Mouse (Mus musculus) forebrain, embryonic 10.5 days (tissue): ENCODE data around the gene Rtl9. TPM values are rescaled to one million over a fixed set of nuclear protein-coding genes. Genes with fewer than 3 reads are reported as not detected.

Experiments used
- DNase-seq: peaks from one replicate; pipeline ENCODE4 v3.0.0-alpha.2; 2017; ENCODE audit warnings: low spot score; ENCODE audit errors: extremely low spot score
- H3K27ac ChIP-seq: fragments of 300-500 bp; sonication (generic); 2 replicates; pipeline ENCODE4 v1.5.1; 2016; ENCODE audit warnings: mild to moderate bottlenecking
- H3K27me3 ChIP-seq: fragments of 300-500 bp; sonication (generic); 2 replicates; pipeline ENCODE4 v1.6.1; 2016; ENCODE audit warnings: mild to moderate bottlenecking; ENCODE audit not compliant: poor library complexity, severe bottlenecking
- H3K36me3 ChIP-seq: fragments of 300-500 bp; sonication (generic); replicated peaks from 2 replicates; pipeline ENCODE4 v1.6.1; 2016; ENCODE audit warnings: mild to moderate bottlenecking, moderate library complexity
- H3K4me1 ChIP-seq: fragments of 300-500 bp; sonication (generic); 2 replicates; pipeline ENCODE4 v1.6.1; 2016
- H3K4me3 ChIP-seq: fragments of 300-500 bp; sonication (generic); 2 replicates; pipeline ENCODE4 v1.5.1; 2016; ENCODE audit warnings: mild to moderate bottlenecking, moderate library complexity
- H3K9me3 ChIP-seq: fragments of 300-500 bp; sonication (generic); 2 replicates; pipeline ENCODE4 v1.6.1; 2016; ENCODE audit warnings: mild to moderate bottlenecking, moderate library complexity
- WGBS: fragments of 180-500 bp; shearing (Covaris S2); methylation state at CpG from one replicate; pipeline ENCODE4 v1.1.7; 2016; 5-methylcytosine and 5-hydroxymethylcytosine counted together
- polyA plus RNA-seq: library from polyadenylated mRNA; unstranded; fragments of >200 nt; fragmentation: Nextera tagmentation; extraction: Ambion mirVana; gene quantifications from 2 replicates; pipeline ENCODE4 v1.2.1, GENCODE M21; 2016

Rtl9 gene
- 0.10 and 0.26 TPM in 2 replicates for polyA plus RNA-seq

DNA sequence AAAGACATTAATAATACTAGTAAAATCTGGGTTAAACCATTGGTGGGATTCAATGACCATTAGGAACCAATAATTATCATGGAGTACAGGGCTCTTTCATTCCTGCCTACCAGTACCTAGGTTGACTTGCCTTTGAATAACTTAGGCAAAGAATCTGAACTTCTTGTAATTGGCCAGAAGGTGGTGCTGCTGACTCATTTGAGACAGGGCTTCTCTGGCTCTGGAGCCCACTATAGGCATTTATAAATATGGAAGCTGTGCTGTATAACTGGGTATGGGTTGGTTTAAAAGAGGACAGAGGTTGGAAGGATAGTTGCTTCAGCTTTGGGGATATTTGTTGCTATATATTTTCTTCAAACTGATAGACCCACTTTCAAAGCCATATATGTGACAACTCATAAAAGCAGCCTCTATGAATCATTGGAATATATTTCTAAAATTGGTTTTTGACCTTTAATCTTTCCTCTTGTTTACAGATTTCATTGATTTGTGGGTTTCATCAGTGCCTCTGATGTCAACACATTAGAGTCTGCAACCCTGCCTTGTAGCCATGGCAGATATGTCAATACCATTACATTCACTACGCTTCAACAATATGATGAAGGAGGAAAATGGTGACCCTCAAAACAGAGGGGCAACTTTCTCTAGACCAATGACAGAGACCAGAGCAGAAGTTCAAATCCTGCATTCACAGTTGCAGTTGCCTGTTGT is at the start of gene Rtl9:
TSS of gene Rtl9 (plus strand) at position 551 of the 711 bp plus-strand sequence.
- peaks cover 64% of the 10 kb centered on the region for H3K27me3 ChIP-seq
- WGBS: 100% methylated on average over 1 of the region's 1 CpGs
- H3K9me3 ChIP-seq: no peaks in the 10 kb centered on the region
- no peaks in the 10 kb centered on the region for H3K36me3 ChIP-seq
- H3K4me3 ChIP-seq: no peak within 1 kb of the TSS
- no peak for DNase-seq
- H3K27ac ChIP-seq: no peak within 1 kb of the TSS
- H3K4me1 ChIP-seq: no peaks in the 10 kb centered on the region

DNA sequence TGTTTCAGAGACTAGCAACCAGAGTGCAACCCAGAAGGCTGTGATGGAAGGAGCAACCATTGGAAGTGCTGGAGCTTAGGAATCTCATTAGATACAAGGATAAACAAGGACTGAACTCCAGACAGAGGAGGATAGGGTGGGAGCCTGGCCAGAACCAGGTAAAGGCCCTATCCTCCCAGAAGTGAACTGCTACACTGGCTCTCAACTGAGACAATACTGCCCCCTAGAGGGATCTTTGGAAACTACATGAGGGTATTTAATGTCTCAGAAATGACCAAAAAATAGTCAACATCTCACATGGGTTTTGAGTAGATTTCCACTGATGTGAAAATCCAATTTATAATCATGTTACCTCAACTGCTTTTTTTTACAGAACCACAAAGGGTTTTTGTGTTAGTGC is 47.9 kb upstream of the Rtl9 start:
- H3K36me3 ChIP-seq: no peaks in the 10 kb centered on the region
- DNase-seq: no peak
- no peak overlapping the region for H3K4me3 ChIP-seq
- peaks cover 84% of the 10 kb centered on the region for H3K27me3 ChIP-seq
- H3K27ac ChIP-seq: no peak overlapping the region
- H3K9me3 ChIP-seq: no peaks in the 10 kb centered on the region
- peaks cover 8% of the 10 kb centered on the region for H3K4me1 ChIP-seq

DNA sequence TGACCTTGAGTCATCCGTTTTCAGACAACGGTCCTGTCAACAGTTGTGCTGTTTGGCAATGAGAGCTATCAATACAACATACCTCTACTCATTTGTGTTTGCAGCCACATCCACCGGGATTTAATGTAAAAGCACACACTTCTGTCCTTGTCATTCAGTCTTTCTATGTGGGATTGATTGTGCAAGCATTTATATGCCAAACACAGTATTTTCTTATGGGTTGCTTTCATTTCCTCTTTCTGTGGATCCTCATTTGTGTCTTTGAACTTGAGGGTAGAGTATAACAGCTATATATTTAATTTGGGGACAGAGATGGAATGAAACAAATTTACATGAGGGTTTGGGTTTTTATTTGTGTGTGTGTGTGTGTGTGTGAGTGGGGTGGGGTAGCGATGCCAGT is 47.5 kb upstream of the Rtl9 start:
- 77% methylated on average over 4 of the region's 4 CpGs for WGBS

DNA sequence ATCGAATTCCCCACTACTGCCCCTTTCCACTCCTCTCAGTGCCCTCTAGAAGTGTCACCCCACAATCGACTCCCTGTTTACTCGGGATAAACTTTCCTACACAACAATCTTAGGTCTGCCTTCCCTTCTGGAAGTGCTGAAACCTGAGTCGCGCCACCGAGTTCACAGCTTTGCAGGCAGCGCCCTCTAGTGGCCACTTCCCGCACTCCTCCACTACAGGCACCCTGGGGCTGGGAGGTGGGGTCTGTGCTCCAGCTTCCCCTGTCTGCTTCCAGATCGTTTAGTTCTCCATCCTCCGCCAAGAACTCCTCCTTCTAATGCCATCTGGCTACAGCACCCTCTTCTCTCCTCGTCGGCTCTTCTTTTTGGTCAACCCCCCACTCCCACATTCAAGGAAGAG is 40.6 kb upstream of the Rtl9 start:
- WGBS: 17% methylated on average over 12 of the region's 12 CpGs
- H3K27me3 ChIP-seq: peaks cover 73% of the 10 kb centered on the region
- H3K27ac ChIP-seq: no peak overlapping the region
- H3K9me3 ChIP-seq: no peaks in the 10 kb centered on the region
- H3K4me3 ChIP-seq: peak overlapping the region; percentile 33; the same call in 1 of the 2 replicates
- DNase-seq: peak; percentile 76
- H3K4me1 ChIP-seq: peaks cover 3% of the 10 kb centered on the region; the same call in 1 of the 2 replicates
- H3K36me3 ChIP-seq: no peaks in the 10 kb centered on the region

More for the DNA sequence above, 47.5 kb upstream of the Rtl9 start:
- Histone ChIP-seq H3K36me3 (no peaks in the 10 kb centered on the region), H3K4me1 (peaks cover 8% of the 10 kb centered on the region), H3K9me3 (no peaks in the 10 kb centered on the region), H3K27ac (no peak overlapping the region), H3K27me3 (peaks cover 80% of the 10 kb centered on the region), H3K4me3 (no peak overlapping the region)
- no peak for DNase-seq

DNA sequence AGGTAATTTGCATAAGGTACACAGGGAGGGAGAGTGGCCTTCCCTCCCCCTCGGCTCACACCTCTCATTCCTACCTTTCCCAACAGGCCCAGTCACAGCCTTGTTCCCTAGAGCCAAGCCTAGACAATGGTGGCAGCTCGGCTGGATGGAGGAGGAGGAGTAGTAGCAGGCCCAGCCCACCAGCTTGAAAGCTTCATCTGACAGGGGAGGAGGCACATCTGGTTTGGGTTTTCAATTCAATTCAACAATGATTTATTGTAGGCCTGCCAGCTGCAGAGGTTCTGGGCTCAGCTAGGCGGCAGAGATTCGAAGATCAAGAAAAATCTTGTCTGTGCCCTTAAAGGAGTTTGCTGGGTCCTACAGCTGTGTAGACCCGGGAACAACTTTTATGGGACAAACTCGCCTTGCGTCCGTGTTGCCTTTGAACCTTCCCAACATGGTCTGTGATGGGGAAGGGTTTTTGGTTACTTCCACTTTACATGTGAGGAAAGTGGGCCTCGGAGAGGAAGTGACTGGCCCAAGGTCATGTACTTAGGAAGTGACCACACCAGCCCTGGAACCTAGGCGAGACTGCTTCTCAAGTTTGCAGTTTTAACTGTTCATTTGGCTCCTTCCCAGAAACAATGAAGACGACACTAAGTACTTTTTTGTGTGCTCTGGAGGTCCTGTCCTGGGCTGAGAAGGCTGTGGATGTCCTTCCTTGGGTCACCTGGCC is 36.6 kb upstream of the Rtl9 start:
- Histone ChIP-seq H3K27me3 (peaks cover 97% of the 10 kb centered on the region), H3K27ac (no peak overlapping the region), H3K36me3 (no peaks in the 10 kb centered on the region), H3K9me3 (no peaks in the 10 kb centered on the region), H3K4me3 (no peak overlapping the region), H3K4me1 (peaks cover 14% of the 10 kb centered on the region)
- 74% methylated on average over 11 of the region's 11 CpGs for WGBS
- no peak for DNase-seq

DNA sequence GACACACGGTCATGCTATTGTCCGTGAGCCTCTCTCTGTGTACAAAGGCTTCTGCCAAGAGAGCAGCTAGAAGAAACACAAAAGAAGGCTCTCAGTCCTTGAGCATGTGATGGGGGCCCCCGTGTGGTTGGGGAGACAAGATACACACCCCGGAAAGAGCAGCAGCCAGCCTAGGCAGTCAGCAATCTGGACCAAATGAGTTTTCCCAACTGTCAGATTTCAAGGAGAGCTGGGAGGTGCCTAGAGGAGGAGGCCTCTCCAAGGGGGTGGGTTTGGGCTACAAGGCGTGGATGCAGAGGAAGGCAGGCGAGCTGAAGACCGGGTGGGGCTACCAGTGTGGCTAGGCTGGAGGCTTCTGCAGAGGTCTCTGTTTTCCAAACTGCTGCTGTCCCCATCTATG is 35.6 kb upstream of the Rtl9 start:
- H3K27ac ChIP-seq: no peak overlapping the region
- no peaks in the 10 kb centered on the region for H3K9me3 ChIP-seq
- no peaks in the 10 kb centered on the region for H3K36me3 ChIP-seq
- no peak overlapping the region for H3K4me3 ChIP-seq
- DNase-seq: no peak
- H3K27me3 ChIP-seq: peaks cover 99% of the 10 kb centered on the region
- H3K4me1 ChIP-seq: peaks cover 14% of the 10 kb centered on the region
- 58% methylated on average over 7 of the region's 7 CpGs for WGBS

DNA sequence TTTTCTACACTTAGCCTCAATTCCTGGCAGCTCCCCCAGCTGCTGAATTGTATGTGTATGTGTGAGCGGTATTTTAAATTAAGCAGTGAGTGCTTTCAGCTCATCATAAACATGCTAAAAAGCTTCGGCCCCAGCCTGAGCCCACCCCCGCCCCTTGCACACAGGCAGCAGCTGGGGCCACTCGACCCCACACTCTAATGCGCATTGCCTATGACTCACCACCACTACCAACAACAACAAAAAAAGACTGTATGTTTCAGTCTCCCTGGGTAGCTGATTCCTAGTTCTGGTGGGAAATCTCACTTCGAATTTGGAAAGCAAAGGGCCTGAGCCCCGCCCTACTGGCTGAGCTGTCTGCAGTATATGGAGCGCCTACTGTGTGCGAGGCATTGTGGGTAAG is 35.1 kb upstream of the Rtl9 start:
- Histone ChIP-seq H3K4me1 (peaks cover 14% of the 10 kb centered on the region), H3K4me3 (no peak overlapping the region), H3K27ac (no peak overlapping the region), H3K36me3 (no peaks in the 10 kb centered on the region), H3K27me3 (peaks cover 99% of the 10 kb centered on the region), H3K9me3 (no peaks in the 10 kb centered on the region)
- DNase-seq: no peak
- WGBS: 86% methylated on average over 9 of the region's 9 CpGs

DNA sequence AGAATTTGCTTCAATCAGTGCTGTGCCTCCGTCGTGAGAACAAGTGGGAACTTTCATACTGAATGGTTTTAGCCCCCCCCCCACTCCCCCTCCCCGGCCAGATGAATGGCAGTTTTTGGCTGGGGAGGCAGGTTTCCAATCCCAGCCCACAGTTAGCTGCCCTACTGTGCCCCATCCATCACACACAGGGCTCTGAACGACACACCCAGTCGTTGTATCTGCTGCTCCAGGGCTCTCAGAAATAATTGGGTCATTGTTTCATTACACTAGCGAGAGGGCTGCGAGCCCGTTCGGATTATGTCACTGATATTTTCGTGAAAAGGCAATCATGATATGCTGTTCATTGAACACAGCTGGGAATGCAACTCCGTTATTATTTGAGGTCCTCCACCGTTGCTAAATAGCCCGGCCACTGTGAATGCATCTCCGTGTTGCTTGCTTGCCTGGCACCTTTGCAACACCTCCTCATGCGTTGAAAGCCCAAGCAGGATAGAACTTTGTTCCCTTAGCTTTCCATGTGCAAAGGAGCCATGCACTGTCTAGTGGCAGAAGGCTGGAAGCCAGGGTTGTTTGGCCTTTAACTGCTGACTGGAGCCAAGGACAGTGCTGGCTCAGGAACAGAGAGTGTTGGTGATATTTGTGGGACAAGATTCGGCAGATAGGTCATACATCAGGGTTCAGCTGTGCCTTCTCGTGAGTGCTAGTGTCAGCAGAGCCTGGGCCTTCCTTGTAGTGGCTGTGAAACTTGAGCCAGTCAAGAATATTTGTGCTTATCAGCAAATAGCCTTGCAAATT is 32.9 kb upstream of the Rtl9 start:
- Histone ChIP-seq H3K36me3 (no peaks in the 10 kb centered on the region), H3K27ac (no peak overlapping the region), H3K4me1 (peaks cover 14% of the 10 kb centered on the region), H3K27me3 (peaks cover 99% of the 10 kb centered on the region), H3K4me3 (no peak overlapping the region), H3K9me3 (no peaks in the 10 kb centered on the region)
- no peak for DNase-seq
- 66% methylated on average over 17 of the region's 17 CpGs for WGBS

DNA sequence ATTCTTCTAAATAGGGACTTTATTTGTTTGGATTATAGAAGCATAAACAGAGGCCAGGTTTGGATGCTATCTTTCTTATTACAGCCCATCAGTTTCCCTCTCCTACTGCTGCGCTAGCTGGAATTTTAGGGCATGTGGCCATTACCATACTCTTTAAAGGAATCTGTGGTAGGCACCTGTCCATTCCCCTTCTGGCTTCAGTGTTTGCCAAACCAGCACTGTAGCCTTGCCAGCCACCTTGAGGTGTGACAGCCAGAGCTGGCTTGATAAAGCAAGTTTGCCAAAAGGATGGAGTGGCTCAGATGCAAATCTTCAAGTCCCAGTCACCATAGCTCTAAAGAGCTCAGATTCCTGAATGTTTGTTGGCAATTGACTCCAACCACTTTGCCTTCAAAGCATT is 32.3 kb upstream of the Rtl9 start:
- no peak for DNase-seq
- WGBS: 100% methylated on average over 1 of the region's 1 CpGs
- peaks cover 14% of the 10 kb centered on the region for H3K4me1 ChIP-seq
- H3K27me3 ChIP-seq: peaks cover 99% of the 10 kb centered on the region
- no peak overlapping the region for H3K27ac ChIP-seq
- no peaks in the 10 kb centered on the region for H3K9me3 ChIP-seq
- H3K36me3 ChIP-seq: no peaks in the 10 kb centered on the region
- H3K4me3 ChIP-seq: no peak overlapping the region

DNA sequence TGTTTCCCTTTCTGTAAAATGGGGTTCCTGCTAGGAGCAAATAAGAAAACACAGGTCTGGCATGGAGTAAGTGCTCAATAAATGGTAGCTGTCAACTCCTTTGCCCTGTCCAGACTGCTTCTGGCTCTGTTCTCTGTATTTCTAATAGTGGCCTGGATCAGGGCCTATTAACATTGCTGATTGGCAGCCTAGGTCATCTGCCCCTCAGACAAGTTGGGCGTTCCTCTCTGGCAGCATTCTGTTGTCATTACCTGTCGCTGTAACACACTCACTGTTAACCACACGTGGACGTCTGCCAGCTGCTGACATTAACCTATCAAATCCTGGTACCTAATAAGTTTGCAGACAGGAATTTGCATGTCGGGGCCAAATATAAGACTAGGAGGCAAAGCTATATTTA is 31.8 kb upstream of the Rtl9 start:
- peaks cover 14% of the 10 kb centered on the region for H3K4me1 ChIP-seq
- H3K36me3 ChIP-seq: no peaks in the 10 kb centered on the region
- no peak overlapping the region for H3K27ac ChIP-seq
- H3K9me3 ChIP-seq: no peaks in the 10 kb centered on the region
- 85% methylated on average over 5 of the region's 5 CpGs for WGBS
- peaks cover 99% of the 10 kb centered on the region for H3K27me3 ChIP-seq
- H3K4me3 ChIP-seq: no peak overlapping the region
- DNase-seq: no peak

DNA sequence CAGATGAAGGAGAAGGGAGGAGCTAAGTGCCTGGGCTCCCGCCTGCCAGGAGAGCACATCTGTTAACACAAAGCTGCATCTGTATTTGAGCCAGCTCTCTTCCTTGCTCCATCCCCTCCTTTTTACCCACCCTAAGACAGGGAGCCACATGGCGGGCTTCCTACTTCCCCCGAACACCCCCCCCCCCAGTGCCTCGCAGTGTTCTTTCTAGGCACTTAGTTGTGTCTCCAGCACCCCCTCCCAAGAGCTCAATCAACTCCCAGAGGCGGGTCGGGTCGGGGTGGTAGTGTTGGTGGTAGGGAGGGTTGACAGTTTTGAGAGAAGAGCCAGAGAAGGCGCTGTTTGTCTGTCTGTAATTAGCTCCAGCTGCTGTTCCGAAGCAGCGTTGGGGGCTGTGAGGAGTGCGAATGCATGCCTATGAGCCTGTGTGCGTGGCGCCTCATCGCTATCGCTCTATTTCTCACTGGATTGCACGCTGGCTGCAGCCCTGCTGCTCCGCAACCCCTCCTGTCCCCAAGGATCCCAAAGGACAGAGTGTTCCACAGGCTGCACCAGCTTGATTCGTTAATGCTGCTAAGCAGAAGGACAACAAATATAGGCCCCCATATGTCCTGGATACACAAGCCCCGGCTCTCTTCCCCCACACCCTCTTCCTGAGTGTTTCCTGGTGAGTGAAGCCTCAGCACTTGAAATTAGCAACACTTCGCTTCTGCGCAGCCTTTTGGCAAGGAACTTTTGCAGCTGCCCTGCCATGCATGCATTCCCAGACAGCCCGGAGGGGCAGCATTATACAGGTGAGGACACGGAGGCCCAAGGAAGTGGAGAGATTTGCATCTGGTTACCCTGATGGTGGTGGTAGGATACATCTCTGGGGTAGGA is 18.7 kb upstream of the Rtl9 start:
- WGBS: 20% methylated on average over 23 of the region's 23 CpGs
- no peaks in the 10 kb centered on the region for H3K9me3 ChIP-seq
- peaks cover 5% of the 10 kb centered on the region; the same call in 1 of the 2 replicates for H3K4me1 ChIP-seq
- peak overlapping the region; percentile 73 for H3K27ac ChIP-seq
- H3K27me3 ChIP-seq: peaks cover 95% of the 10 kb centered on the region
- peak overlapping the region; percentile 45 for H3K4me3 ChIP-seq
- H3K36me3 ChIP-seq: no peaks in the 10 kb centered on the region
- DNase-seq: peak; percentile 26

DNA sequence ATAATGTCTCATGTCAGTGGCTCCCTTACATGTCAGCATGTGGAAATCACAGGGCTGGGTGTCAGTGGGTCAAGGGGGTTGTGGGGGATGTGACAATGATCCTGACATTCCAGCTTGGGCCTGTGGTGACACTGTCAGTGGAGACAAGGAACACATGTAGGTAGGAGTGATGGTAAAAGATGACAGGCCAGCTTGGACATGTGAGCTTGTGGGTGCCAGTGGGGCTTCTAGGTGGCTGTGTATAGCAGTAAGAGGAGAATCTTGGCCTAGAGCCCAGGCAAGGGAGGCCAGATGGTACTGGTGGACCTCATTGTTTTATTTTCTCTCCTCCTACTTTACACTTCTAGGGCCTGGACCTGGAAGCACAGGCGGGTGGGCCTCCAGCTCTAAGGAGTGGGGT is 16.7 kb upstream of the Rtl9 start:
- no peaks in the 10 kb centered on the region for H3K9me3 ChIP-seq
- H3K27me3 ChIP-seq: peaks cover 95% of the 10 kb centered on the region
- DNase-seq: no peak
- no peaks in the 10 kb centered on the region for H3K36me3 ChIP-seq
- no peak overlapping the region for H3K4me3 ChIP-seq
- no peak overlapping the region for H3K27ac ChIP-seq
- WGBS: 57% methylated on average over 1 of the region's 1 CpGs
- H3K4me1 ChIP-seq: peaks cover 5% of the 10 kb centered on the region; the same call in 1 of the 2 replicates
